Mouse (Mus musculus) hindbrain, embryonic 15.5 days (tissue): Measurements from ENCODE around the gene Kcne4. TPM values are rescaled to one million over a fixed set of nuclear protein-coding genes. Genes with fewer than 3 reads are reported as not detected.
A peak's percentile ranks its signal among the peaks of the same experiment; 100 is the strongest.
"Not testable (repeated sequence)": the region's sequence is repeated elsewhere in the genome, so short reads cannot be mapped to it uniquely, and the experiment has no call there.

Source experiments
- ATAC-seq: fragments of 200-750 bp; cut with Nextera tagmentation; 2 replicates; pipeline ENCODE4 v1.8.0; 2017; ENCODE audit warnings: low read depth, moderate number of reproducible peaks, moderate TSS enrichment; ENCODE audit not compliant: low FRiP score
- H3K27ac ChIP-seq: fragments of 300-500 bp; sonication (generic); replicated peaks from 2 replicates; pipeline ENCODE4 v1.5.1; 2015; ENCODE audit warnings: mild to moderate bottlenecking, inconsistent platforms
- H3K27me3 ChIP-seq: fragments of 300-500 bp; sonication (generic); 2 replicates; pipeline ENCODE4 v1.6.1; 2015; ENCODE audit warnings: control low read depth, inconsistent platforms
- H3K36me3 ChIP-seq: fragments of 300-500 bp; sonication (generic); 2 replicates; pipeline ENCODE4 v1.6.1; 2015; ENCODE audit warnings: control low read depth, inconsistent platforms
- H3K4me1 ChIP-seq: fragments of 300-500 bp; sonication (generic); replicated peaks from 2 replicates; pipeline ENCODE4 v1.6.1; 2015; ENCODE audit warnings: control low read depth, inconsistent platforms
- H3K4me2 ChIP-seq: fragments of 300-500 bp; sonication (generic); 2 replicates; pipeline ENCODE4 v1.6.1; 2015; ENCODE audit warnings: moderate library complexity, mild to moderate bottlenecking, inconsistent platforms
- H3K4me3 ChIP-seq: fragments of 300-500 bp; sonication (generic); 2 replicates; pipeline ENCODE4 v1.5.1; 2015; ENCODE audit warnings: mild to moderate bottlenecking, inconsistent platforms
- H3K9ac ChIP-seq: fragments of 300-500 bp; sonication (generic); 2 replicates; pipeline ENCODE4 v1.6.1; 2015; ENCODE audit warnings: inconsistent platforms
- H3K9me3 ChIP-seq: fragments of 300-500 bp; sonication (generic); 2 replicates; pipeline ENCODE4 v1.6.1; 2016; ENCODE audit warnings: control low read depth, inconsistent platforms
- WGBS: fragments of 180-500 bp; shearing (Covaris S2); methylation state at CpG from one replicate; pipeline ENCODE4 v1.1.7; 2015; 5-methylcytosine and 5-hydroxymethylcytosine counted together
- polyA plus RNA-seq: library from polyadenylated mRNA; unstranded; fragments of >200 nt; fragmentation: Nextera tagmentation; extraction: Ambion mirVana; gene quantifications from 2 replicates; pipeline ENCODE4 v1.2.1, GENCODE M21; 2015

Gene Kcne4
- 1.6 and 1.7 TPM in 2 replicates for polyA plus RNA-seq

DNA sequence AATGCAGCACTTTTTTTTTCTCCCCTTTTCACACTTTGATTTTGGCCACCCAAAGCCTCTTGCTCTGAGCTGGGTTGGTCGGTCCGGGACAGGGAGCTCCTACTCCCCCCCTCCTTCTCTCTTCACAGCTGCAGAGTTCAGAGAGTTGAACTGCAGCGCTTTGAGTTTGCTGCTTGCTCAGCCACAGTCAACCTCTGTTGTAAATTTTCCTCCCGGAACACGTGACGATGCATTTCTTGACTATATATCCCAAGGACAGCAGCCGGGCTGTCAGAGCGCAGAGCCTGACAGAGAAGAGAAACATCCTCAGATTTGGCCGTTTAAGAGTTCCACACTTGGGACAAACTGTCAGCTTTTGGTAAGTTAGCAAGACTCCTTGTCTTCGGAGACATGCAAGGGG, at the start of gene Kcne4:
Kcne4 (plus strand) TSS at position 120 of the 400 bp plus-strand sequence.
- H3K9me3 ChIP-seq, result no peaks in the 10 kb centered on the region
- H3K27ac ChIP-seq, result no peak within 1 kb of the TSS
- H3K36me3 ChIP-seq, result no peaks in the 10 kb centered on the region
- no peak for ATAC-seq
- H3K4me2 ChIP-seq, result no peak within 1 kb of the TSS
- no peaks in the 10 kb centered on the region for H3K27me3 ChIP-seq
- 74% methylated on average over 10 of the region's 10 CpGs for WGBS
- no peak within 1 kb of the TSS for H3K4me3 ChIP-seq
- H3K4me1 ChIP-seq, result peaks cover 13% of the 10 kb centered on the region
- H3K9ac ChIP-seq, result no peak within 1 kb of the TSS

GRCm38 (mm10) chr1:78781899-78782298, 34.7 kb upstream of the Kcne4 start:
- ATAC-seq, result peak; percentile 77
- H3K9ac ChIP-seq, result no peak overlapping the region
- no peaks in the 10 kb centered on the region for H3K27me3 ChIP-seq
- no peak overlapping the region for H3K4me2 ChIP-seq
- H3K4me3 ChIP-seq, result no peak overlapping the region
- 40% methylated on average over 5 of the region's 5 CpGs for WGBS
- H3K27ac ChIP-seq, result no peak overlapping the region
- no peaks in the 10 kb centered on the region for H3K9me3 ChIP-seq
- H3K4me1 ChIP-seq, result no peaks in the 10 kb centered on the region
- no peaks in the 10 kb centered on the region for H3K36me3 ChIP-seq

DNA sequence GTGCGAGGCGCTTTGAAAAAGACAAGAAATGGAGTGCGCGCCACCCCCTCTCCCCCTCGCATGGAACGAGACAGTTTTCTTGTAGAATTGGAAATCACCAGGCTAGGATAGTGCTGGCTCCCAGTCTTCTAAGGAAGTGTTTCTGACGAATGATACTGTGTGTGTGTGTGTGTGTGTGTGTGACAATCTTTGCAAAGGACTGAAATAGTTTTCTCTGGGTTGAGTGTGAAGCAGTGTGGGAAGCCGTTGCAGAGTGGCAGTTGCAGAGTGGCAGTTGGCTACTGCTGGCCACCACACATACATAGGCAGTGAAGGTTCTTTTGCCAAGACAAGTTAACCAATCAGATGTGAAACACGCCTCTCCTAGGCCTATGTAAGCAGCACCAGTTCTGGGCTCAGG, 31.6 kb upstream of the Kcne4 start:
- not testable (repeated sequence) for H3K36me3 ChIP-seq, H3K4me2 ChIP-seq, H3K4me3 ChIP-seq, H3K4me1 ChIP-seq, H3K27ac ChIP-seq, H3K27me3 ChIP-seq, ATAC-seq, H3K9me3 ChIP-seq, H3K9ac ChIP-seq
- WGBS, result 96% methylated on average over 9 of the region's 9 CpGs

DNA sequence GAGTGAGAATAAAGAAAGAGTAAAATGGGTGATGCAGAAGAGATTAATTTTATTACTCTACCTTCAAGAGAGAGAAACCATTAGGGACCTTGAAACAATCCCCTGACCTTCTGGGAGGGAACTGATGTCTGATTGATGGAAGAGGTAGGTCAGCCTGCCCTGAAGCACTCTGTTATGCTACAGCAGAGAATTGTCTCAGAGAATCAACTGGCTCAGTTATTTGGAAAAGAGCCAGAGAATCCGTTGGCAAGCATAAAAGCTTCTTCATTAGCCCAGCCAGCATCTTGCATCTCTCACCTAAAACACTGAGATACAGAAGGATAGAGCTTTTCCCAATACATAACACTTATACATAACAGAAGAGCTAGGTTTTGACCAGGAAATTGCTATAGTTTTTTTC, 26.8 kb upstream of the Kcne4 start:
- H3K4me1 ChIP-seq, result no peaks in the 10 kb centered on the region
- no peaks in the 10 kb centered on the region for H3K27me3 ChIP-seq
- H3K36me3 ChIP-seq, result no peaks in the 10 kb centered on the region
- no peak overlapping the region for H3K9ac ChIP-seq
- no peak overlapping the region for H3K4me2 ChIP-seq
- no peak overlapping the region for H3K4me3 ChIP-seq
- WGBS, result 18% methylated on average over 1 of the region's 1 CpGs
- ATAC-seq, result no peak
- H3K9me3 ChIP-seq, result no peaks in the 10 kb centered on the region
- no peak overlapping the region for H3K27ac ChIP-seq

DNA sequence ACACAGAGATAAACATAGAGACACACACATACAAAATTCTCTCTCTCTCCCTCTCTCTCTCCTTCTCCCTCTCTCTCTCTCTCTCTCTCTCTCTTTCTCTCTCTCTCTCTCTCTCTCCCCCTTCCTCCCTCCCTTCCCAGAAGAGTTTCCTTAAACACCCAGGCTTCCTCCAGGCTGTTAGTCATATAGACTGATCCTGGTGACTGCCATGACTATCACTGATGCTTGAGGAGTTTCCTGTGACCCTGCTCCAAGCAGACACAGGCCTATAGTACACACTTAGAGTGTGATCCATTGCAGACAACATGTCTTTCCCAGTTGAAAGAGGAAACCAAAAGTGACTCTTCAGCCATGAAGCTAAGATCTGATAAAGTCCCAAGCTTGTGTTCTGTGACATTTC, 9.1 kb upstream of the Kcne4 start:
- no peaks in the 10 kb centered on the region for H3K9me3 ChIP-seq
- ATAC-seq, result no peak
- no peak overlapping the region for H3K9ac ChIP-seq
- no peak overlapping the region for H3K27ac ChIP-seq
- no peak overlapping the region for H3K4me2 ChIP-seq
- no peaks in the 10 kb centered on the region for H3K4me1 ChIP-seq
- no peak overlapping the region for H3K4me3 ChIP-seq
- H3K36me3 ChIP-seq, result no peaks in the 10 kb centered on the region
- H3K27me3 ChIP-seq, result no peaks in the 10 kb centered on the region

DNA sequence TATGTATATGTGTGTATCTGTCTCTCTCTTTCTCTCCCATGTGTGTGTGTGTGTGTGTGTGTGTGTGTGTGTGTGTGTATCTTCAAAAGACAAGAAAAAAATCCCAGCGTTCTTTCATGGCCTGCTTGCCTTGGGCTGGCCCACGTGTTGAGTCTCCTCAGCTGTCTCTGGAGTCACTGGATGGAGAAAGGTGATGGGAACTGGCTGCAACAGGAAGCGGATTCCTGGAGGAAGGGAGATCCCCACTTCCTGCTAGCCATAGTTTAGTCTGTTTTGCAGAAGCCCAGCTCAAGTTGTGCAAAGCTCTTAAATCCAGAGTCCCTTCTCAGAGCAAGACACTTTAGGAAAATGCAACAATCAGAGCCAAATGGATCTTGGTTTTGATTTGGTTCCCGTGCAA, 6.7 kb upstream of the Kcne4 start:
- no peaks in the 10 kb centered on the region for H3K36me3 ChIP-seq
- H3K27me3 ChIP-seq, result no peaks in the 10 kb centered on the region
- H3K9me3 ChIP-seq, result no peaks in the 10 kb centered on the region
- no peak overlapping the region for H3K9ac ChIP-seq
- H3K4me3 ChIP-seq, result no peak overlapping the region
- no peak for ATAC-seq
- no peaks in the 10 kb centered on the region for H3K4me1 ChIP-seq
- H3K4me2 ChIP-seq, result no peak overlapping the region
- 82% methylated on average over 4 of the region's 4 CpGs for WGBS
- H3K27ac ChIP-seq, result no peak overlapping the region

GRCm38 (mm10) chr1:78810904-78811303, 5.7 kb upstream of the Kcne4 start:
- H3K4me3 ChIP-seq, result no peak overlapping the region
- WGBS, result 88% methylated on average over 3 of the region's 3 CpGs
- H3K4me2 ChIP-seq, result no peak overlapping the region
- no peaks in the 10 kb centered on the region for H3K9me3 ChIP-seq
- no peak overlapping the region for H3K27ac ChIP-seq
- H3K4me1 ChIP-seq, result no peaks in the 10 kb centered on the region
- no peak for ATAC-seq
- no peaks in the 10 kb centered on the region for H3K27me3 ChIP-seq
- H3K36me3 ChIP-seq, result no peaks in the 10 kb centered on the region
- no peak overlapping the region for H3K9ac ChIP-seq

GRCm38 (mm10) chr1:78811975-78812490, 4.5 kb upstream of the Kcne4 start:
- no peak for ATAC-seq
- 68% methylated on average over 10 of the region's 10 CpGs for WGBS
- Histone ChIP-seq H3K36me3 (no peaks in the 10 kb centered on the region), H3K9me3 (no peaks in the 10 kb centered on the region), H3K4me3 (no peak overlapping the region), H3K9ac (no peak overlapping the region), H3K4me2 (no peak overlapping the region), H3K27ac (no peak overlapping the region), H3K4me1 (no peaks in the 10 kb centered on the region), H3K27me3 (no peaks in the 10 kb centered on the region)

GRCm38 (mm10) chr1:78817756-78818155, 1.2 kb downstream of the Kcne4 start:
- no peak overlapping the region for H3K4me3 ChIP-seq
- no peak overlapping the region for H3K27ac ChIP-seq
- H3K27me3 ChIP-seq, result no peaks in the 10 kb centered on the region
- no peak overlapping the region for H3K4me2 ChIP-seq
- peaks cover 19% of the 10 kb centered on the region for H3K4me1 ChIP-seq
- WGBS, result 89% methylated on average over 16 of the region's 16 CpGs
- no peaks in the 10 kb centered on the region for H3K9me3 ChIP-seq
- no peak for ATAC-seq
- H3K36me3 ChIP-seq, result no peaks in the 10 kb centered on the region
- no peak overlapping the region for H3K9ac ChIP-seq

DNA sequence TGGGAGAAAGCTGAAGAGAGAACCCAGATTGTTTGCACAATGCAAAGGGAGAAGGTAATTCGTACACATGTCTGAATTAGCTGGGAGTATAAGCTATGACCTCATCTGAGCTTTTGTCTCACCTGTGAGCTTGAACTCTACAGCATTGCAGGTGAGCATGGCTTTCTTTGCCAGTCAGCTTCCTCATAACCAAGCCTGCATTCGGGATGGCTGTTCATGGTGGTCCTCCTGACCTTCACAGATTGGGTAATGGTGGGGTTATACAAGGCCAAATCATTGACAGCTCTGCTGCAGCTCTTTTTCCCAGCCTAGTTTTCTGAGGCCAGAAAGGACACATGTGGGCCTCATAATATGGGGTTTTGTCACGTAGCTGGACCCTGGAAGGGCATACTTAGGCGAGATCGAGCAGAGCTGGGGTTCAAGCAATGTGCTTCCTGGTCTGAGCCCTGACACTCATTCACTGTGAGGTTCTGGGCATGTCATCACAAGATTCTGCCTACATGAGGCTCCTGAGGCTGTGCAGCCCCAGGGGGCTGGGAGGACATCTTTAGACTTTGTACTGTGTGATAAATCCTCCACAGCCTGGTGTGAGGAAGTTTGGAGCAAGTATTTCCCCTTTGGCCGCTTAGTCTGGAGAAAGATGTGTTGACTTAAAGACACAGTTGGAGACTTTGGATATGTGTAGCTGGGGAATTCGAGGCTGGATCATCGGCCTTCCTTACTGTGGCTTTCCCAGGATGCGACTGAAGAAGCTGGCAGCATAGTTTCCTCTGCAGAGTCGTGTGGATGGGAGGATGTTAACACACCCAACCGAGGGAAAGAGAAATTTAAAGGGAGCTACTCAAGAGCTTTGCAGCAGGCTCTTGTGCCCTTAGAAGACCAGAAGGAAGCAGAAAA, 2.3 kb downstream of the Kcne4 start:
- no peak overlapping the region for H3K9ac ChIP-seq
- no peaks in the 10 kb centered on the region for H3K36me3 ChIP-seq
- no peaks in the 10 kb centered on the region for H3K27me3 ChIP-seq
- 58% methylated on average over 11 of the region's 11 CpGs for WGBS
- peak overlapping the region; percentile 56 for H3K27ac ChIP-seq
- H3K4me2 ChIP-seq, result no peak overlapping the region
- H3K9me3 ChIP-seq, result no peaks in the 10 kb centered on the region
- ATAC-seq, result no peak; the same call in 1 of the 2 replicates
- no peak overlapping the region for H3K4me3 ChIP-seq
- peaks cover 19% of the 10 kb centered on the region for H3K4me1 ChIP-seq

GRCm38 (mm10) chr1:78819592-78819991, 3.0 kb downstream of the Kcne4 start:
- no peak overlapping the region for H3K9ac ChIP-seq
- WGBS, result 37% methylated on average over 7 of the region's 7 CpGs
- no peaks in the 10 kb centered on the region for H3K36me3 ChIP-seq
- H3K4me2 ChIP-seq, result no peak overlapping the region
- no peaks in the 10 kb centered on the region for H3K9me3 ChIP-seq
- H3K4me1 ChIP-seq, result peaks cover 19% of the 10 kb centered on the region
- ATAC-seq, result peak; percentile 52; the same call in 1 of the 2 replicates
- H3K27ac ChIP-seq, result peak overlapping the region; percentile 56
- H3K4me3 ChIP-seq, result no peak overlapping the region
- H3K27me3 ChIP-seq, result no peaks in the 10 kb centered on the region

DNA sequence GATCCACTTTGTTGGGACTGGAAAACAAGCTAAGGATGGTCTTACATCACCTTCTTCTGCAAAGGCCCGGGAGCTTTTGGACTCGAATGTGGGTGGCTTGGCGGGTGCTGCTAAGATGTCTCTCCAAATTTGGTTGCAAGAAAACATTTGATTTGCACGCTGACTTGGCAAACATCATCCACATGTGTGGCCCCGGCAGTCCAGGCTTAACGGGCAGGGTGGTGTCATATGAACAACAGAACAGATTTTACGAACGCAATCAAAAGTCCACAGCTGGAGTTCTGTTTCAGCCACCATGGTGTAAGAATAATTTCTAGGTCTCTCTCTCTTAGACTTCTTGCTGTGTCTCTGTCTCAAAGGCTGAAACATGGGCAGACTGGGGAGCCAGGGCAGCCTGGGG, 3.6 kb downstream of the Kcne4 start:
- H3K9me3 ChIP-seq, result no peaks in the 10 kb centered on the region
- 64% methylated on average over 8 of the region's 8 CpGs for WGBS
- H3K27me3 ChIP-seq, result no peaks in the 10 kb centered on the region
- no peak overlapping the region for H3K9ac ChIP-seq
- no peak for ATAC-seq
- no peak overlapping the region for H3K4me2 ChIP-seq
- no peak overlapping the region for H3K4me3 ChIP-seq
- no peak overlapping the region for H3K27ac ChIP-seq
- H3K4me1 ChIP-seq, result peaks cover 19% of the 10 kb centered on the region
- H3K36me3 ChIP-seq, result no peaks in the 10 kb centered on the region
